Mouse (Mus musculus) MEL (cell line): Measurements from ENCODE around the gene Ppard. TPM values are rescaled to one million over a fixed set of nuclear protein-coding genes. Genes with fewer than 3 reads are reported as not detected.

Experiments used
- DNase-seq: peaks from one replicate; pipeline ENCODE4 v3.0.0; 2011; ENCODE audit warnings: low read depth, low spot score
- H3K27ac ChIP-seq: 2 replicates; pipeline ENCODE4 v1.5.1; 2012; ENCODE audit warnings: low read depth, mild to moderate bottlenecking, control low read depth, low read length, moderate library complexity; ENCODE audit not compliant: control insufficient read depth
- H3K27me3 ChIP-seq, 2 experiments: fragments of 150-350 bp in 1 of 2; sonication (generic) in 1 of 2; 2 replicates each; pipeline ENCODE4 v1.6.1; 2012; ENCODE audit warnings: low read length in 2 of 2, mild to moderate bottlenecking in 2 of 2, improper control_type of control experiment in 1 of 2, moderate library complexity in 1 of 2; ENCODE audit not compliant: insufficient read depth in 2 of 2, control insufficient read depth in 1 of 2
- H3K36me3 ChIP-seq, 2 experiments: 2 replicates each; pipeline ENCODE4 v1.6.1; 2012 to 2014; ENCODE audit warnings: low read length in 2 of 2, improper control_type of control experiment in 1 of 2, inconsistent platforms in 1 of 2, mild to moderate bottlenecking in 1 of 2; ENCODE audit not compliant: insufficient read depth in 2 of 2, control insufficient read depth in 1 of 2
- H3K4me1 ChIP-seq, 2 experiments: fragments of 150-350 bp in 1 of 2; sonication (generic) in 1 of 2; 2 replicates each; pipeline ENCODE4 v1.6.1; 2012; ENCODE audit warnings: low read length in 2 of 2, improper control_type of control experiment in 1 of 2, mild to moderate bottlenecking in 1 of 2; ENCODE audit not compliant: insufficient read depth in 2 of 2, control insufficient read depth in 1 of 2
- H3K4me3 ChIP-seq, 2 experiments: fragments of 150-350 bp in 1 of 2; sonication (generic) in 1 of 2; 2 replicates each; pipeline ENCODE4 v1.5.1; 2012; ENCODE audit warnings: low read depth in 2 of 2, low read length in 2 of 2, mild to moderate bottlenecking in 2 of 2, moderate library complexity in 2 of 2, control low read depth in 1 of 2, improper control_type of control experiment in 1 of 2; ENCODE audit not compliant: control insufficient read depth in 1 of 2, insufficient read depth in 1 of 2
- H3K79me2 ChIP-seq: 2 replicates; pipeline ENCODE4 v1.6.1; 2012; ENCODE audit warnings: mild to moderate bottlenecking, low read length, moderate library complexity; ENCODE audit not compliant: control insufficient read depth, poor library complexity, insufficient read depth
- H3K9ac ChIP-seq: 2 replicates; pipeline ENCODE4 v1.6.1; 2012; ENCODE audit warnings: low read depth, mild to moderate bottlenecking, control low read depth, low read length, moderate library complexity; ENCODE audit not compliant: control insufficient read depth, poor library complexity, severe bottlenecking
- H3K9me3 ChIP-seq: fragments of 150-350 bp; sonication (generic); replicated peaks from 2 replicates; pipeline ENCODE4 v1.6.1; 2012; ENCODE audit warnings: mild to moderate bottlenecking, low read length, improper control_type of control experiment, moderate library complexity; ENCODE audit not compliant: insufficient read depth
- CHD1 ChIP-seq: IDR thresholded peaks from 2 replicates; pipeline ENCODE4 v1.6.1; 2012; ENCODE audit warnings: low read depth, mild to moderate bottlenecking, inconsistent platforms, low read length, improper control_type of control experiment
- CHD2 ChIP-seq: IDR thresholded peaks from 2 replicates; pipeline ENCODE4 v1.6.1; 2011; ENCODE audit warnings: low read length, improper control_type of control experiment
- CTCF ChIP-seq, 3 experiments: IDR thresholded peaks in 2 of 3; conservative IDR thresholded peaks in 1 of 3; 2 replicates each; pipeline ENCODE4 v1.5.1; 2011 to 2012; ENCODE audit warnings: low read length in 3 of 3, low read depth in 2 of 3, mild to moderate bottlenecking in 2 of 3, improper control_type of control experiment in 1 of 3, inconsistent platforms in 1 of 3, mixed read lengths in 1 of 3, moderate library complexity in 1 of 3; ENCODE audit not compliant: control insufficient read depth in 1 of 3, insufficient read depth in 1 of 3, poor library complexity in 1 of 3, severe bottlenecking in 1 of 3
- ELF1 ChIP-seq: IDR thresholded peaks from 2 replicates; pipeline ENCODE4 v1.6.1; 2014; ENCODE audit warnings: low read depth, mild to moderate bottlenecking, inconsistent platforms, low read length, improper control_type of control experiment, moderate library complexity
- EP300 ChIP-seq, 2 experiments: IDR thresholded peaks; 2 replicates each; pipeline ENCODE4 v1.6.1; 2011; ENCODE audit warnings: improper control_type of control experiment in 2 of 2, low read length in 2 of 2, low read depth in 1 of 2, mild to moderate bottlenecking in 1 of 2
- ETS1 ChIP-seq: IDR thresholded peaks from 2 replicates; pipeline ENCODE4 v1.6.1; 2012; ENCODE audit warnings: low read depth, mild to moderate bottlenecking, inconsistent platforms, low read length, improper control_type of control experiment, moderate library complexity
- GABPA ChIP-seq: IDR thresholded peaks from 2 replicates; pipeline ENCODE4 v1.6.1; 2012; ENCODE audit warnings: low read depth, mild to moderate bottlenecking, inconsistent platforms, low read length, improper control_type of control experiment, moderate library complexity
- GATA1 ChIP-seq: IDR thresholded peaks from 2 replicates; pipeline ENCODE4 v1.6.1; 2011; ENCODE audit warnings: low read depth, low read length, improper control_type of control experiment
- HCFC1 ChIP-seq: IDR thresholded peaks from 2 replicates; pipeline ENCODE4 v1.6.1; 2012; ENCODE audit warnings: low read depth, mild to moderate bottlenecking, inconsistent platforms, low read length, improper control_type of control experiment, moderate library complexity
- KAT2A ChIP-seq: conservative IDR thresholded peaks from 2 replicates; pipeline ENCODE4 v1.6.1; 2012; ENCODE audit warnings: low read depth, low read length, improper control_type of control experiment, inconsistent platforms
- MAFK ChIP-seq: IDR thresholded peaks from 2 replicates; pipeline ENCODE4 v1.6.1; 2011; ENCODE audit warnings: low read depth, mild to moderate bottlenecking, low read length, improper control_type of control experiment, borderline replicate concordance
- MAX ChIP-seq: IDR thresholded peaks from 2 replicates; pipeline ENCODE4 v1.6.1; 2011; ENCODE audit warnings: low read length, improper control_type of control experiment
- MAZ ChIP-seq: IDR thresholded peaks from 2 replicates; pipeline ENCODE4 v1.6.1; 2012; ENCODE audit warnings: low read depth, mild to moderate bottlenecking, inconsistent platforms, low read length, improper control_type of control experiment
- MYB ChIP-seq: IDR thresholded peaks from 2 replicates; pipeline ENCODE4 v1.6.1; 2011; ENCODE audit warnings: mild to moderate bottlenecking, low read depth, low read length, improper control_type of control experiment
- MYC ChIP-seq: IDR thresholded peaks from 2 replicates; pipeline ENCODE4 v1.6.1; 2011; ENCODE audit warnings: low read depth, mild to moderate bottlenecking, low read length, improper control_type of control experiment, moderate library complexity
- NELFE ChIP-seq: IDR thresholded peaks from 2 replicates; pipeline ENCODE4 v1.6.1; 2011; ENCODE audit warnings: low read depth, low read length, improper control_type of control experiment
- POLR2AphosphoS2 ChIP-seq: IDR thresholded peaks from 2 replicates; pipeline ENCODE4 v1.6.1; 2011; ENCODE audit warnings: low read length, improper control_type of control experiment
- POLR2AphosphoS5 ChIP-seq: IDR thresholded peaks from 2 replicates; pipeline ENCODE4 v1.6.1; 2012; ENCODE audit warnings: low read depth, borderline replicate concordance, mild to moderate bottlenecking, inconsistent platforms, low read length, moderate library complexity, mixed read lengths
- RAD21 ChIP-seq: IDR thresholded peaks from 2 replicates; pipeline ENCODE4 v1.6.1; 2011; ENCODE audit warnings: mild to moderate bottlenecking, low read depth, low read length, improper control_type of control experiment
- RCOR1 ChIP-seq: IDR thresholded peaks from 2 replicates; pipeline ENCODE4 v1.6.1; 2012; ENCODE audit warnings: low read depth, mild to moderate bottlenecking, inconsistent platforms, low read length, improper control_type of control experiment
- SIN3A ChIP-seq: IDR thresholded peaks from 2 replicates; pipeline ENCODE4 v1.6.1; 2012; ENCODE audit warnings: low read length, improper control_type of control experiment, inconsistent platforms
- SMC3 ChIP-seq: IDR thresholded peaks from 2 replicates; pipeline ENCODE4 v1.6.1; 2011; ENCODE audit warnings: low read depth, low read length, improper control_type of control experiment
- TAL1 ChIP-seq: IDR thresholded peaks from 2 replicates; pipeline ENCODE4 v1.6.1; 2012; ENCODE audit warnings: mild to moderate bottlenecking, inconsistent platforms, low read length, moderate library complexity, mixed read lengths
- TBP ChIP-seq: IDR thresholded peaks from 2 replicates; pipeline ENCODE4 v1.8.0; 2011; ENCODE audit warnings: low read depth, low read length, improper control_type of control experiment
- TCF12 ChIP-seq: IDR thresholded peaks from 2 replicates; pipeline ENCODE4 v1.6.1; 2014; ENCODE audit warnings: low read depth, mild to moderate bottlenecking, inconsistent platforms, low read length, improper control_type of control experiment, moderate library complexity
- UBTF ChIP-seq: IDR thresholded peaks from 2 replicates; pipeline ENCODE4 v1.6.1; 2012; ENCODE audit warnings: low read depth, mild to moderate bottlenecking, inconsistent platforms, low read length, improper control_type of control experiment, moderate library complexity, borderline replicate concordance; ENCODE audit not compliant: insufficient read depth
- USF1 ChIP-seq: IDR thresholded peaks from 2 replicates; pipeline ENCODE4 v1.6.1; 2014; ENCODE audit warnings: low read depth, mild to moderate bottlenecking, inconsistent platforms, low read length, improper control_type of control experiment, moderate library complexity
- USF2 ChIP-seq, 2 experiments: IDR thresholded peaks; 2 replicates each; pipeline ENCODE4 v1.6.1; 2011 to 2012; ENCODE audit warnings: improper control_type of control experiment in 2 of 2, low read length in 2 of 2, borderline replicate concordance in 1 of 2, inconsistent platforms in 1 of 2, low read depth in 1 of 2, mild to moderate bottlenecking in 1 of 2; ENCODE audit not compliant: insufficient read depth in 1 of 2
- ZC3H11A ChIP-seq: IDR thresholded peaks from 2 replicates; pipeline ENCODE4 v1.6.1; 2012; ENCODE audit warnings: low read depth, mild to moderate bottlenecking, inconsistent platforms, low read length, improper control_type of control experiment
- ZKSCAN1 ChIP-seq: IDR thresholded peaks from 2 replicates; pipeline ENCODE4 v1.6.1; 2012; ENCODE audit warnings: low read depth, mild to moderate bottlenecking, inconsistent platforms, low read length, improper control_type of control experiment, moderate library complexity
- polyA plus RNA-seq, 2 experiments: library from polyadenylated mRNA; stranded (reverse) in 1 of 2; unstranded in 1 of 2; fragments of >175 nt in 1 of 2; fragments of >200 nt in 1 of 2; gene quantifications; 2 replicates each; pipeline versions ENCODE4 v1.2.1 to v1.2.4; 2012; ENCODE audit warnings: low replicate concordance in 2 of 2, low read depth in 1 of 2; ENCODE audit not compliant: insufficient read length in 2 of 2, insufficient read depth in 1 of 2, missing spikeins in 1 of 2
- total RNA-seq: library from RNA; depleted of rRNA; stranded (reverse); fragments of 300-350 nt; gene quantifications from 2 replicates; pipeline ENCODE4 v1.2.3, GENCODE M21; 2012

Ppard gene
- total and polyA plus RNA-seq, 3 experiments = 3.5 to 12.7 TPM; not detected in 1

DNA sequence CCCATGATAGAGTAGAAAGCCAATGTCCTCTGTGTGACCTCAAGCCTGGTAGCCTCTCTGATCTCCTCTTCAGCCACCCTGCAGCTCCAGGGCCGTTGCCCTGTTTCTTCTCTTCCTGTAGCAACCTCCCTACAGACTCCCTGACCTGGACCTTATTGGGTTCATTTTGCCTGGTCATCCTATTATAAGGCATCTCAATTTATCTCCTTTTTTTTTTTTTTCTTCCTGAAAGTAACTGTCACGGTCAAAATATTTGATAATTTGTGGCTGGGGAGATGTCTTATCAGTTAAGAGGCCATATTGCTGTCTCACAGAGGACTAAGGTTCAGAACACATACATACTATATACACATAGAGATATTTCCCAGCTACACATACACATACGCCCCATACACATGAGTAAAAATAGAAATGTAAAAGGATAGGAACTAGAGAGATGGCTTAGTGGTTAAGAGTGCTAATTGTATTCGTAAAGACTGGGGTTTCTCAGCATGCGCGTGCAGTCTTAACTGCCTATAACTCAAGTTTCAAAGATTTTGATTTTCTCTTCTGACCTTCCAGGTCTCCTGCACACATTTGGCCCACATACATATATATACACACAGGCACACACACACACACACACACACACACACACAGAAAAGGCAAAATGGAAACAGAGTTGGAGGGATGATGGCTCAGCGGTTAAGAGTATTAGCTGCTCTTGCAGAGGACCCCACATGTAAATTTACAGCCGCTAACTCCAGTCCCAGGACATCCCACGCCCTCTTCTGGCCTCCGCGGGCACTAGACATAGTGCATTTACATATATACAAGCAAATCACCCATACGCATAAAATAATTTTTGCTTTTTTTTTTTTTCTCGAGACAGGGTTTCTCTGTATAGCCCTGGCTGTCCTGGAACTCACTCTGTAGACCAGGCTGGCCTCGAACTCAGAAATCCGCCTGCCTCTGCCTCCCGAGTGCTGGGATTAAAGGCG is 80.0 kb downstream of the Ppard start (continued):
- TF ChIP-seq GABPA = peak; percentile 51; the same call in 1 of the 2 replicates
- TF ChIP-seq SIN3A = no peak; the same call in 1 of the 2 replicates
- TF ChIP-seq TBP = no peak
- peak; percentile 82 to 84 for TF ChIP-seq EP300 (IDR thresholded peaks at IDR 0.05; ENCODE audit: low read depth in 1 of 2, low read length in 2 of 2)
- TF ChIP-seq GATA1 = peak; percentile 85
- TF ChIP-seq ZKSCAN1 = no peak
- no peak for TF ChIP-seq TAL1
- TF ChIP-seq USF1 = no peak
- peak; percentile 71; the same call in 1 of the 2 replicates for TF ChIP-seq ETS1
- TF ChIP-seq POLR2AphosphoS2 = peak; percentile 40; the same call in 1 of the 2 replicates

DNA sequence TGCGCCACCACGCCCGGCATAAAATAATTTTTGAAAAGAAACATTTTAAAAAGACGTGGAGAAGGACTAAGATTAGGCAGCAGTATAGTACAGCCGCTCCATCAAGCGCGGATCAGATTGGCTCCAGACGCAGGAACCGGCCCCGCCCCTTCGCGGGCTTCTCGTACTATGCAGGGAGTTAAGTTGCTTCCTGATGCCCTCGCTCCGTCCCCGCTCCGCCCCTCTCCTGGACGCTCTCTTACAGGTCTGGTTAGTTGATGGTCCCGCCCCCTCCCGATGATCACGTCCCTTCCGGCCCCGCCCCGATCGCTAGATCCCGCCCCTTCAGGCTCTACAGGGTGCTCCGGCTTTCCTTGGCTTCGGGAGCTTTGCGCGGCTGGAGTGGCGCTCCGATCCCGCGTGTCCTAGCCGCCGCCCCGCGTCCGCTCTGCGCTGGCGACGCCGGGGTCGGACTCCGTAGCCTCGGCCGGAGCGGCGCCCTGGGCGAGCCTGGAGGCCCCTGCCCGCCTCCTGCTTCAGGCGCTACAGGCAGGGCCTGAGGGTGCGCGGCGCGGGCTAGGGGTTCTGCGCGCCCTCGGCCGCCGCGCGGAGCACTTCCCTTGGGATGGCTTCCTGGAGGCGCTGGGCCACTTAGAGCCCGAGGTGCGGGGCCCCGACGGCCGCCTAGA is 80.8 kb downstream of the Ppard start, which contains the start of gene Fance:
Gene Fance, plus strand, starts transcription at position 308 of the 668 bp plus-strand sequence.
- Histone ChIP-seq H3K36me3 (peaks cover 2 to 23% of the 10 kb centered on the region in 2 experiments; a peak in 3 of 4 replicates), H3K4me3 (peak within 1 kb of the TSS; percentile 94 to 97), H3K79me2 (peaks cover 17% of the 10 kb centered on the region), H3K9ac (peak within 1 kb of the TSS; percentile 99), H3K9me3 (no peaks in the 10 kb centered on the region), H3K27me3 (no peaks in the 10 kb centered on the region), H3K4me1 (peaks cover 8 to 25% of the 10 kb centered on the region in 2 experiments; a peak in 3 of 4 replicates), H3K27ac (peak within 1 kb of the TSS; percentile 93)
- DNase-seq = peak; percentile 100
- TF ChIP-seq EP300 (IDR thresholded peaks at IDR 0.05; ENCODE audit: low read depth in 1 of 2, low read length in 2 of 2) = no peak
- TF ChIP-seq GABPA = no peak
- TF ChIP-seq MAFK = no peak
- TF ChIP-seq RAD21 = no peak
- TF ChIP-seq MYB = no peak
- no peak for TF ChIP-seq RCOR1
- TF ChIP-seq MAZ = no peak; the same call in 1 of the 2 replicates
- 0 out of 2 replicates have a peak, but pooled peaks have one; percentile 51 for TF ChIP-seq TCF12
- no peak for TF ChIP-seq CHD2
- peak; percentile 16; the same call in 1 of the 2 replicates for TF ChIP-seq USF1
- no peak for TF ChIP-seq SMC3
- no peak for TF ChIP-seq CHD1
- TF ChIP-seq SIN3A = peak; percentile 78
- peak; percentile 97 for TF ChIP-seq TBP
- TF ChIP-seq POLR2AphosphoS5 = no peak
- no peak for TF ChIP-seq UBTF
- no peak for TF ChIP-seq USF2 (IDR thresholded peaks at IDR 0.05; ENCODE audit: borderline replicate concordance in 1 of 2, insufficient read depth in 1 of 2, low read depth in 1 of 2, low read length in 2 of 2)
- peak; percentile 75 for TF ChIP-seq HCFC1
- TF ChIP-seq NELFE = peak; percentile 92
- TF ChIP-seq ETS1 = 0 out of 2 replicates have a peak, but pooled peaks have one; percentile 31
- TF ChIP-seq ELF1 = peak; percentile 82
- TF ChIP-seq TAL1 = no peak
- no peak for TF ChIP-seq ZKSCAN1
- no peak for TF ChIP-seq MAX
- TF ChIP-seq KAT2A = no peak; the same call in 1 of the 2 replicates
- TF ChIP-seq MYC = no peak
- TF ChIP-seq CTCF (IDR thresholded peaks at IDR 0.05 in 2 of 3, conservative IDR thresholded peaks at IDR 0.05 in 1 of 3; ENCODE audit: control insufficient read depth in 1 of 3, insufficient read depth in 1 of 3, low read depth in 2 of 3, low read length in 3 of 3, poor library complexity in 1 of 3, severe bottlenecking in 1 of 3) = no peak
- TF ChIP-seq ZC3H11A = no peak
